Mouse (Mus musculus) liver (tissue): Measurements from ENCODE around the gene Mtus2.
A peak's percentile ranks its signal among the peaks of the same experiment; 100 is the strongest.
"Not testable (repeated sequence)": the region's sequence is repeated elsewhere in the genome, so short reads cannot be mapped to it uniquely, and the experiment has no call there.

Source experiments
- DNase-seq: peaks from one replicate; pipeline ENCODE4 v3.0.0-alpha.2; 2020; ENCODE audit warnings: mixed read lengths

Mtus2 gene

DNA sequence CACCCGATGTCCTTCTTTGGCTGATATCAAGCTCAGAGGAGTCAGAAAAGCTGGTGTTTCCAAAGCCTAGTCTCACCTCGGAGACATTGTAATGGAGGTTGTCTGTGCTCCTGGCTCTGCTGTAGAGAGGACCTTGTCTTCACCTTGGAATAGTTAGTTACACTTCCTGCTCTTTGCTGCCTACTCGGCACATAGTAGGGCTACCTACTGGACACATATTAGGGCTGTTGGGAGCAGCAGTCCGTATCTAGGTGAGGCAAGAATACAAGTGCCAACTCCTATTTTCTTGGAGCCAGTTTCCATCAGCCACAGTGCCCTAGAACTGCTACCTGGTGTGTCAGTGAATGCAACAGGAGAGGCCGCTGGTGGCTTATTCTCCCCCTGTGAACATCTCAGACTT, 330.4 kb downstream of the Mtus2 start:
- DNase-seq: no peak

DNA sequence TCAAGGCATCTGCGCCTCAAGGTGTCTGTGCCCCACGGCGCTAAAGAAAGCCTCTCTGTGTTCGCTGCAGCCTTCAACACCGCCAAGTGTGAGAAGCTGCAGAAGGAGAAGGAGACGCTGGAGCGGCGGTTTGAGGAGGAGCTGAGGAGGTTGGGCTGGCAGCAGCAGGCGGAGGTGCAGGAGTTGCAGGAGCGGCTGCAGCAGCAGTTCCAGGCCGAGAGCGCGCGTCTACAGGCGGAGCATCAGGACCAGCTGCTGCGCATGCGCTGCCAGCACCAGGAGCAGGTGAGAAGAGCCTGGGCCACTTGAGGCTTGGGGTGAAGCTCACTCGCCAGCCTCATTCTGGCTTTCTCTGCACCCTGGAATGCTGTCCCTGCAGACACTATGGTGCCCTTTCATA, 331.7 kb downstream of the Mtus2 start:
- no peak for DNase-seq

DNA sequence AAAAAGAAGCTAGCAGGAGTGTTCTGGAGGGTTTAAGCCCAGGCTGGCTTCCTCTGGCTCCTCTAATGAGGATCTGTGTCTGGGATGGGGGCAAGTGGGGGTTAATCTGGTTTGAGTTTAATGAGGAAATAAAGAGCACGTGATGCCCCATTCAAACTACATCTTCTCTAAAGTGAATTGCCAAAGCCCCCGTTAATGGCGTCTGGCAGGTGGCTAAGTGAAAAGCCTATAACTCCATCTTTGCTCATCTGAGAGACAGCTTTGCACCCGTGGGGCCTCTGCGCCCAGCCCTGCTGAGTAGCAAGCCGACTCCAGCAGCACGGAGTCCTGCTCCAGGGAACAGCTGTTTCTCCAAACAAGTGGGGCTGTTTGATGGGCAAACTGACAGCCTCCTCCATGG, 332.8 kb downstream of the Mtus2 start:
- DNase-seq: no peak

DNA sequence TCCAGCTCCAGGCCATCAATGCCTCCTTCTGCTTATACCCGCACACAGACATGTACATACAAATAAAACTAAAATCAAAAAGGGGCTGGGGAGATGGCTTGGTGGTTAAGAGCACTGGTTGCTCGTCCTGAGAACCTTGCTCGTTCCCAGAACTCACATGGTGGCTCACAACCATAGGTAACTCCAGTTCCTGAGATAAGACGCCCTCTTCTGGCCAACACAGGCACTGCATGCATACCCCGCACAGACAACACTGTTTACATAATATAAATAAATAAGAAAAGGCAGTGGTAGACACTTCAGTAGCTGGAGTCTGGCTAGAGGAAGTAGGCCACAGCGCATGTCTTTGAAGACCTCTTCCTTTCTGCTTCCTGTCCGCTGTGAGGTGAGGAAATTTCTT, 335.7 kb downstream of the Mtus2 start:
- no peak for DNase-seq

DNA sequence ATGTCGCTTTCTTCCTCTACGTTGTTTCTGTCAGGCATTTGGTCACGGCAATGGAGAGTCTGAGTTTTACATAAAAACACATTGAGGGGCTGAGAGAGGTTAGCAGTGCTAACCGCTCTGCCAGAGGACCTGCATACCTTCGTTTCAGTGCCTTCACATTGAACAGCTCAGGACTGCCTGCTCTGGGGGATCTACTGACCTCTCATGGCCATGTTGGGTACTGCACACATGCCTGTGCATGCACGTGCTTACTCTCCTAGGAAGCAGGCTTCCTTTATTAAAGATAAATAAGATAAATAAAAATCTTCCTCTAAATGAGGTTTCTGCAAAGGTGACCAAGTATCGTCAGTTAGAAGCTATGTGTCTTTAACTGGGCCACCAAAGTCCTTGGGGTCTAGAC, 336.2 kb downstream of the Mtus2 start:
- peak; percentile 23 for DNase-seq

DNA sequence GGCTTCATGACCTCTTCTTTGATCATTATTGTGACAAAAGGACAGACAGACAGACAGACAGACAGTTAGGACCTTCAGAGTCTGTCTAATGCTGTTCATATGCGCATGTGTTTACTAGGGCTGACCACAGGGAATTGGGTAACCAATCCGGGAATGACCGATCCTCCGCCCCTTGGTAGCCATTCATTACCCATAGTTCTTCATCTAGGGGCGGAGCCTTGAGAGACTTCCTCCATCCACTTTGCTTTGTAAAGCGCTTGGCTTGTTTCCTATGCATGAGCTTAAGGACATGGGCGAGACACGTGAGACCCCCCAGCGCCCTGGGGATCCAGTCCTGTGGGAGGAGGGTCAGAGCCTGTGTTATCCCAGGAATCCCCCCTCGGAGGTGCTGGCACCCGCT, 345.8 kb downstream of the Mtus2 start:
- DNase-seq: no peak

DNA sequence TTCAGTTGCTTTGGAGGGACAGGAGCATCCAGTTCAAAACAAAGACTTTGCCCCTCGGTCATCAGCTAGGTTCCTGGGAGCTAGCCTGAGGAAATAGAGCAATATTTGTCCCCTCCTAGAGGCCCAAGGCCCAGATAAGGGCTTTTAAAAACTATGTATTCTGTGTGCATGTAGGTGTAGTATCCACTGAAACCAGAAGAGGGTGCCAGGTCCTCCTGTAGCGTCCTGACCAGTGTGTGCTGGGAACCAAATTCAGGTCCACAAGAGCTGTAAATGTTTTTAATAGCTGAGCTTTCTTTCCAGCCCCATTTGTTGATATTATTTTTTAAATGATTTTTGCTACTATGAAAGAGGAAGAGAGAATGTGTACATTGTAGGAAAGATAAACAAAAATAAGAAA, 347.0 kb downstream of the Mtus2 start:
- no peak for DNase-seq

DNA sequence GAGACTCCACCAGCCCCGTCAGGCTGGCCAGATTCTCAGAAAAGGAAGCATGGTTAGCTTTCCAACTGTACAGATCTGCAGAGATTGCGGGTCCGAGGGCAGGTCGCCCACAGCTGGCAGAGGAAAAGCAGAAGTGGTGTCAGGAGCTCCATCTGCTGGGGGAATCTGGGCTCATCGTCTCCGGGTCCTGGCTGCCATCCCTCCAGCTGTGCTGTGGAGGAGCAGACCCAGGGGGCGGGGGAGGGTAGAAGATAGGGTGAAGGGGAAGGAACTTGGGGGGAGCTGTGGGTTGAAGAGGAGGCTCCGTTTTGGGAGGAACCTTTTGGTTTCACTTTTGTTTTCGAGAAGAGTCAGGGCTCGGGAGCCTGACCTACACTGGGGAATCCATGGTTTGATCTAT, 353.7 kb downstream of the Mtus2 start:
- DNase-seq: peak; percentile 37

DNA sequence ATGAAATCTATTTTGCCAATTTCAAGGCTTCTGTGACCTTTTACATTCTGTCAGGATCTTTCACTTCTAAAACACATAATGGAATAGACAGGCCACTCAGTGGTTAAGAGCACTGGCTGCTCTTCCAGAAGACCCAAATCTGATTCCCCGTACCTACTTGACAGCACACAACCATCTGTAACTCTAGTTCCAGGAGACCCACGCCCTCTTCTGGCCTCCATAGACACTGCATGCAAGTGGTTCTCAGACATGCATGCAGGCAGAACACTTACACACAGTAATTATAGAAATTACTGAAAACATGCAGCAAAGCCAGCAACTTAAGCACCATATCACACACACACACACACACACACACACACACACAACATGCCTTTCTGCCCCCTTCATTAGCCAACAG, 355.3 kb downstream of the Mtus2 start:
- DNase-seq: no peak

DNA sequence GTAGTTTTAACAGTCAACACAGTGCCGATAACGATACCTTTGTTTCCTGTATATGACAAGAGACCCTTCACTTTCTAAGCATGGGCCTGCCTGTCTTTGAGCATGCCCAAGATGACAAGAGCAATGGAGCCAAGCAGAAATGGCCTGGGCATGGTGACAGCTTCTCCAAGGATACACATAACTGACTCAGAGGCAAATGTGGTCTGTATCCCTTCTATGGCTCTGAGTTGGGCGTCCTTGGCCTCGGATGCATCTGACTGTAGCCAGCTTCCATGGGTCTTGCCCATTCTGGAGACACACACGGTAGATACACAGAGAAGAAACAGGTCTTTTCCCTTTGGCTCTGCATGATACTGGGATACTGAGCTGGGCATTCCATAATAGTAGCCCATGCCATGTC, 357.8 kb downstream of the Mtus2 start:
- no peak for DNase-seq

DNA sequence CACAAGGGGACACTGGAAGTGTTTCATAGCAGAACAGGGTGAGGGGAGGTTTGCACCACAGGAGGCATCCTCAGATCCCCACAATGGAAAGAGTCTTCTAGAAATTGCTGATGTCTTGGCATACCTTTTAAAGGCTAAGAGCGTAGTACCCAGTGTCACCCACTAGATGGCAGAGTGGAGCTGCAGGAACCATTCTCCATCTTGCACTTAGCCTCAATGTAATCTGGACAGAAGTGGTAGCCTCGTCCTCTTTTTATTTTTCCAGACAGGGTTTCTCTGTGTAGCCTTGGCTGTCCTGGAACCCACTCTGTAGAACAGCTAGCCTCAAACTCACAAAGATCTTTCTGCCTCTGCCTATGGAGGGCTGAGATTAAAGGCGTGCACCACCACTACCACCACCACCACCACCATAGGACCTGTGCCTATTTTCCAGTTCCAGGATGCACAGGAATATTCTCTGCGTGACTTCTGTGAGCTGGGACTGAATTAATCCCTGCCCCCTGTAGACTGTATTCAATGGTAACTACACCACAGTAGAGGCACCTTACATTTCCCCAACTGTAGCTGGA, 368.3 kb downstream of the Mtus2 start:
- peak; percentile 43 for DNase-seq

DNA sequence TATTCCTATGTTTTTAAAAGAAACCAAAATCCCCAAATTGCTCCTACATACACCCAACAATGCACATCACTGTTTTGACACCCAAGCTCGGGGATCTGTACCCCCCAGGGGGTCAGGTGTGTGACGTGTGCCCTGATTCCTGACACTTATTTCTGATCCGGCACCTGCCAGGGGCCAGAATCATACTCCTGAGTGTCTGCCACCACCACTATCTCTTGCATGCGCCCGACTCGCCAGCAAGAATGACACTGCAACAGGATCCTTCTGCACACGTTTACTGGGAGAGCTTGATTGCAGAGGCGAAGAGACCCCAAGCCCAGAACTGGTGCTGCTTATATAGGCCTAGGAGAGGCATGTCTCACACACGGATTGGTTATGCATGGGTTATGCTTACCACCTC, 369.2 kb downstream of the Mtus2 start:
- not testable (repeated sequence) for DNase-seq

DNA sequence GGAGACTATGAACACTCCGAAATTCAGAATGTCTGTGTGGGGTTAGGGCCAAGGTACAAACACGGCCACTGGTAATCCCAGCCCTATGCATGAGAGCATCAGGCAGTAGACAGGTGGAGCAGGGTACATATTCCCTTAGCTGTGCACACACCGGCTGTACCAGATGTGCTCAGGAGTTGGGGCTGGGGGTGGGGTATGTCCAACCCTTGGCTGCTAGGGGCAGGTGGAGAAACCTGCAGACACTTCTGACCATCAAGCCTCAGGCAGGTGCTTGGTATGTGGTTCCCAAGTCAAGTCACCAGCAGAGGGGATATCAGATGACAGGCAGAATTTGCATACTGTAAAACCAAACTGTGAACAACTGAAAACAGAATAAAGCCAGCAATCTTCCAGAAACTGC, 371.9 kb downstream of the Mtus2 start:
- no peak for DNase-seq

DNA sequence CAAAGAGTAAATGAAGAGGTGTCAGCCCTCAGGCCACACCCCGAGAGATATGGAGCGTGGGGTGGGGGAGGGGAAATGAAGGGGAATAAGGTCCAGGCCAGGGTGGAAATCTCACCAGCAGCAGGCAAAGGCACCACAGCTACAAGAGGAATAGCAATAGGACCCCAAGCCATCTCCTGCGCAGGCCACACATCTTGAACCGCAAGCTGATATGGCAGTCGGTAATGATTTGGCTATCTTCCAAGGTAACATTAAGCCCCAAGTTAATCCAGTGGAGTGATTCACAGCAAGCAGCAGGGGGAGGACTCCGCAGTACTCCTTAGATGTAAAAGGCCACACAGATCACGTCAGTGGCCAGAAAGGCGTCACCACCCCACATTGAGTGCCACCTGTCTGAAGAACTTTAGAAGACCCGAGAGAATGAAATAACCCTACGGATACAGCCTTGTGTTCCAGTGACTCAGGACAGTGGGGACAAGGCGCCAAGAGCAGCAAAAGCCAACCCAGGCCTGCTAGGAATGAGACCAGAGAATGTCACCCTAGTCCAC, 374.2 kb downstream of the Mtus2 start:
- no peak for DNase-seq

DNA sequence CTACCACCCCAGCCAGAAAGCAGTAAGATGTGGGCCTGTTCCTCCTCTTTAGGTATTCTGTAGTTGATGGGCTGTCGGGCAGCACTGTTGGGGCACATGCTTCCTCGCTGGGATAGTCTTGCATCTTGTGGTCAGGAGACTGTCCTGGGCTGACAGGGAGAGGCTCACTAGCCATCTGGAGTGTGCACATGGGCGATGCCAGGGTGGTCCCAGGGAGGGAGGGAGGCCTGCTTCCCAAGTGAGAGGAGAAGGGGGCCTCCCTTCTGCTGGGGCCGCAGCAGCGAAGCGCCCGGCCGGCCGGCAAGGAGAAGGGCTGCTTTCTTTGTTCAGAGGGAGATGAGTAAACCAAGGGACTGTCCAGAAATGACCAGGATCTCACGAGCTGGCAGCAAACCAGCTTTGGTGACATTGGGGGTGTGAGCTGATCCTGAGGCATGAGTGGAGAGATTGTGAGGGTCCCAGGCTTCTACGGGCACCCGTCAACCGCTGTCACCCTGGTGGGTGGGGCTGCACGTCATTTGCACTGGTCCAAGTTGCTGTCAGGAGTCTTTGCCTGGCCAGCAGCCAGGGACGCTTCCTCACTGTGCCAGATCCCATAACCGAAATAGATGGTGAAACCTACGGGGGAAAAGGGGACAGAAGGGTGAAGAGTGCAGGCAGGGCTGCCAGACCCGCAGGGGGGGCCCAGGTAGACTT, 375.0 kb downstream of the Mtus2 start:
- DNase-seq: no peak

DNA sequence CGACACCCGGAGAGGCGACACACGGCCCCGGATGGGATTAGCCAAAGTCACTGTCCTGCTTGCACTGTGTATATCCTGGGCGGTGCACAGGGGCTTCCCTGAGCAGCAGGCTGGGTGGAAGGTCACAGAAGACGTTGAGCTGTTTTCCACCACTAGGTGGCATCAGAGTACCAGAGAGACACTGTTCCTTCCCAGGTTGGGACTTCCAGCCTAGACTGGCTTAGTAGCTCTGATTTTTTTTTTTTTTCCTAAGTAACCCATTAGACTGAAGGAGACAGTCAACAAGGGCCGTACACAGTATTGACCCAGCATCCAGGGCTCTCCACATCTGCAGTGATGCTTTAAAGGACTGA, 375.5 kb downstream of the Mtus2 start:
- DNase-seq: peak; percentile 57

DNA sequence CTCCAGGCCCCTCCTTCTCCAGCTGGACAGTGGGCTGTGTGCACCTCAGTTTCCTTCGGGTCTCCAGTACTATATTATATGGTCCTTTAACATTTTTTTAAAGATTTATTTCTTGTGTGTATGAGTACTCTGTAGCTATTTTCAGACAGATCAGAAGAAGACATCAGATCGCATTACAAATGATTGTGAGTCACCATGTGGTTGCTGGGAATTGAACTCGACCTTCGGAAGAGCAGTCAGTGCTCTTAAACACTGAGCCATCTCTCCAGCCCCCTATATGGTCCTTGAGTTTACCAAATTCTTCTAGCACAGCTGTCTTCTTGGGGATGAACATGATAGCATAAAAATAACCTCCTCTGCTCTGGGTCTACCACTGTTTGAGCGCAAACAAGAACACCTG, 382.0 kb downstream of the Mtus2 start:
- DNase-seq: no peak

DNA sequence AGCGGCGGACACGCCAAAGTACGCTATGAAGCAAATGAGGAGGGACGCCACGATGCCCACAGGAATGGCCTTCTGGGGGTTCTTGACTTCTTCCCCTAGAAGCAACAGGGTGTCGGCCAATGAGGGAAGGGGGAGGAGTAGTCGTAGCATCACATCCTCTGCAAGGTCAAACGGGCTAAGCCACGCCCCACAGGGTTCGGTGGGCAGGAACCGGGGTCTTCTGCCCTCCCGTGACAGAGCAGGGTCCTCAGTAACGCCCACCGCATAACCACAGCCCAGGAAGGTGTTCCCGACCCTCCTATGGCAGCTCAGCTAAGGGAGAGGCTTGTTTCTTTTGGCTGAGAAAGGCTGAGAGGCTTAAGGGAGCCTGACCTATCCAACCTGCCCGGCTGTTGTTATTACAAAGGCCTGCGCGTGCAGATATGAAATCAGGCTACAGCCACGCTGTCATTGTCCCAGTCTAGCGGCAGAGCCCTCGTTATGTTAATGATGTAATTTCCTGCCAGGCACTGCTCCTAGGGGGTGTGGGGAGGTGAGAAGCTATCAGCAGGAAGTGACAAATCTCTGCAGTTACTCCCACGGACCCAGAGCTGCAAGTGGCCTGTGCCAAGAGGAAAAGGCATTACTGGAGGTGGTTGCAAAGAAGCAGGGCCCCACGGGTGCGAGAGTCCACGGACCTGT, 385.1 kb downstream of the Mtus2 start:
- peak; percentile 34 for DNase-seq

DNA sequence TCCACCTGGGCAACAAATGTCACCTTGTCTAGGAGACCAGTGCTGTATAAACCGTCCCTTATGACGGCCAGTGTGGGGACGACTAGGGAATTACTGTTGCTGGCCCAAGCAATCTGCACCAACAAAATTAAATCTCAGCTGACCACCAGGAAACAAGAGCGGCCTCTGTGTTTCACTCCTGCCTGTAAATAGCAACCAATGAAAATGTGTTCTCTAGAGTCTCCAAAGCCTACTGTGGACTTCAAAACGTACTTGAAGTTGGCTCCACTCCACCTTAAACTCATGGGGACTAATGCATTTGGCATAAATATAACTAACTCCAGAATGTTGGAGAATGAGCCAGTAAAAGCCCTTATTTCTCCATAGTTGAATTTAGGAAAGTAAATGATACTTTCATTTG, 387.3 kb downstream of the Mtus2 start:
- DNase-seq: no peak

DNA sequence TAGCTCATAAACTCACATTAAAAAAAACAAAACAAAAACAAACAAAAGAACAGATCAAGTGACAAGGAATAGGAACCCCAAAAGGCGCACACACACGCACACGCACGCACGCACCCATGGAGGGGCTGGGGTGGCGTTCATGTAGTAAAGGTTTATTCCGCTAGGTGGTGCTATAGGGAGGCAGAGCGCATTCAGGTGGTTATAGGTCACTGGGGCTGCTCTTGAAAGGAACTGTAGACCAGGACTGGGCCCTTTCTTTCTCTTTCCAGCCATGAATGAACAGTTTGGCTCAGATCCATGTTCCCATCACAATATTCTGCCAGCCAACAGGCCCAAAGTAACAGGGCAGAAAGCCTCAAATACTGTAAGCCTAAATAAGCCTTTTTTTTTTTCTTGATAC, 389.4 kb downstream of the Mtus2 start:
- DNase-seq: no peak

DNA sequence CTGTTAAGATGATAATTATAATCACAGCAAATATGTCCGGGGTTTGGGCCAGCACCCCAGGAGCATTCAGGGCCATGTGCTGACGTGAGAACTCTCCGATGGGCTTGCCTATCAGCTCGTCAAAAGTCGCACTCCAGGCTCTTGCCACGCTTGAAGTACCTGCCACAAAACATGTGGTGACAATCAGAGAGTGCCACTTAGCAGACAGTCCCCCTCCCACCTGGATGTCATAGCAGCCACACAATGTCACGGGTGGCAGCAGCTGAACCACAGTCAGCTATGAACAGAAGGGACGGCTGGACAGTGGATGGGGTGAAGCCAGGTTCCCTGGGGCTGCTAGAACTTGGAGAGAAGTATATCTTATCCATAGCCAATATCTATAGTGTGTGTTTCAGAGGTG, 391.0 kb downstream of the Mtus2 start:
- no peak for DNase-seq

DNA sequence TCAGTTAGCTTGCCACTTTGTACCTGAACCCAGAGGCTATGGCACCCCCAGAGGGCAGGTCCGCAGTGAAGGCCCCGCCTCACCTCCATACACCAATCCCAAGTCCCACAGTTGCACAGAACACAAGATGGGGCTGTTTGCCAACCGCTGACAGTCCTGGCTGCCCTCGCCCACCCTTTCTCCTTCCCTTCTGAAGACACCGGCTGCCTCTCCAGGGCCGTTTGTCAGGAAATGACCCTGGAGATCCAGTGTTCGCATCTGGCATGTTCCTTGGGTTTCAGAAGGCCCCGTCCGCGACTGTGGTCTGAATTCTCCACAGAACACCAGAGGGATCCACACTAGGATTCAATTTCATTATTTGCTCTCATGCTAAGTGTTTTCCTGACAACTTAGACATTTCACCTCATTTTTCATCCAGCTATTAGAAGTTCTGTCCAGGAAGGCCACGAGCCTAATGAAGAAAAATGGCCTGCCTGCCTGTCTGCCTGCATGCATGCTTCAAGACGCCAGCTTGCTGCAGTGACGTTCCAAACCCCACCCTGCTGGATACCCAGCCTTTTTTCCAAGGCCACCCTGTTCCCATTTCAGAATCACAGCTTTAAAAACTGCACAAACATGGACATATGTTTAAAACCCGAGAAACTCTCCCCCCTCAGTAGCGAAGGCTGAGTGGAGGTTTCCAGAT, 392.3 kb downstream of the Mtus2 start:
- DNase-seq: no peak

DNA sequence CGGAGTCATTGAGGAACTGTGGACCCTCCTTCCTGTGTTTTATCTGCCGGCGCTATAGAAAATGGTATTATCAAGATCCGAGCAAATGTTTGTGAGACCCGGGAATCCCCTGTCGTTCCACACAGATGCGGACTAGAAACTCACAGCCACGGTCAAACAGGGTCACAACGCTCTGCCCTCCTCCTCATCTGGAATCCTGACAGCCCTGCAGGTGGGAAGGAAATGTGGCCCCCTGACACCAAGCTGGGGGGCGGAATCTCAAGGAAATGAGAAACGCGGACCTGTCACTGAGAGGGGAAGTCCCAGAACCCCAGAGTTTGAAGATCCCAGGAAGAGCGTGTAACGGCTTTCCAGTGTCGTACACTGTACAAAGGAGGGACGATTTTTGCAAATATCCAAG, 396.3 kb downstream of the Mtus2 start:
- no peak for DNase-seq

DNA sequence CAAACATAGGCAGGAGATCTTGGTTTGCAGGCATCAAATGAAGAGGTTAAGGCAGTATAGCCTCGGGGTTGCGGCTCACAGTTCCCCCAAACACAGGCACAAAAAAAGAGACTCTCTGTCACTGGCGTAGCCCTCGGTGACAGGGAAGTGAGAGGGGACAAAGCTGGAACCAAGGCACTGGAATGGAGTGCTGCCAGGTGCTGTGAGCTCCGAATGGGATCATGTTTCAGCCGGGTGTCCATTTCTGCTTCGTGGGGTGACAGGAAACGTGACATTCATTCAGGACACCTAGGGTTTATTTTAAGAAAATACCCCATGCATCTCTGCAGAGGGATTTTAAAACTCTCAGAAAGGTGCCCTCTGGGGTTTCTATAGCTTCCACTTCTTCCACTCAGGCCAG, 397.4 kb downstream of the Mtus2 start:
- no peak for DNase-seq
